Mouse (Mus musculus) myocyte (in vitro differentiated cells): ENCODE measurements around the gene Ndufb2.

Experiments used
- CEBPB ChIP-seq: IDR thresholded peaks from 2 replicates; pipeline ENCODE4 v1.6.1; 2011; ENCODE audit warnings: mild to moderate bottlenecking, moderate library complexity; ENCODE audit not compliant: poor library complexity, insufficient read depth, severe bottlenecking
- E2F4 ChIP-seq: IDR thresholded peaks from one replicate; pipeline ENCODE4 v1.6.1; 2011; ENCODE audit warnings: mild to moderate bottlenecking, control low read depth, moderate library complexity; ENCODE audit not compliant: insufficient read depth
- MAX ChIP-seq: IDR thresholded peaks from one replicate; pipeline ENCODE4 v1.6.1; 2011; ENCODE audit warnings: low read depth, mild to moderate bottlenecking, control low read depth
- MYOD1 ChIP-seq, 3 experiments: IDR thresholded peaks; one replicate each; pipeline ENCODE4 v1.6.1; 2011; ENCODE audit warnings: control low read depth in 2 of 3, low read depth in 2 of 3, mild to moderate bottlenecking in 2 of 3, moderate library complexity in 1 of 3; ENCODE audit not compliant: insufficient read length in 2 of 3, control insufficient read depth in 1 of 3
- MYOG ChIP-seq, 3 experiments: IDR thresholded peaks; one replicate each; pipeline ENCODE4 v1.6.1; 2011; ENCODE audit warnings: control low read depth in 2 of 3, low read depth in 2 of 3, mild to moderate bottlenecking in 2 of 3; ENCODE audit not compliant: insufficient read length in 2 of 3, control insufficient read depth in 1 of 3, insufficient read depth in 1 of 3
- POLR2A ChIP-seq: IDR thresholded peaks from one replicate; pipeline ENCODE4 v1.6.1; 2011; ENCODE audit warnings: low read depth, mild to moderate bottlenecking, control low read depth, moderate library complexity; ENCODE audit not compliant: insufficient read length
- POLR2AphosphoS2 ChIP-seq: IDR thresholded peaks from one replicate; pipeline ENCODE4 v1.6.1; 2011; ENCODE audit warnings: low read depth, control low read depth; ENCODE audit not compliant: insufficient read length
- SRF ChIP-seq: IDR thresholded peaks from one replicate; pipeline ENCODE4 v1.6.1; 2011; ENCODE audit warnings: low read depth; ENCODE audit not compliant: control insufficient read depth, insufficient read length
- TCF12 ChIP-seq: IDR thresholded peaks from one replicate; pipeline ENCODE4 v1.6.1; 2011; ENCODE audit warnings: mild to moderate bottlenecking, control low read depth; ENCODE audit not compliant: poor library complexity, insufficient read depth, severe bottlenecking
- TCF3 ChIP-seq: IDR thresholded peaks from one replicate; pipeline ENCODE4 v1.6.1; 2011; ENCODE audit warnings: low read depth, control low read depth; ENCODE audit not compliant: insufficient read length
- USF1 ChIP-seq: IDR thresholded peaks from one replicate; pipeline ENCODE4 v1.6.1; 2011; ENCODE audit warnings: low read depth, mild to moderate bottlenecking, control low read depth, moderate library complexity

DNA sequence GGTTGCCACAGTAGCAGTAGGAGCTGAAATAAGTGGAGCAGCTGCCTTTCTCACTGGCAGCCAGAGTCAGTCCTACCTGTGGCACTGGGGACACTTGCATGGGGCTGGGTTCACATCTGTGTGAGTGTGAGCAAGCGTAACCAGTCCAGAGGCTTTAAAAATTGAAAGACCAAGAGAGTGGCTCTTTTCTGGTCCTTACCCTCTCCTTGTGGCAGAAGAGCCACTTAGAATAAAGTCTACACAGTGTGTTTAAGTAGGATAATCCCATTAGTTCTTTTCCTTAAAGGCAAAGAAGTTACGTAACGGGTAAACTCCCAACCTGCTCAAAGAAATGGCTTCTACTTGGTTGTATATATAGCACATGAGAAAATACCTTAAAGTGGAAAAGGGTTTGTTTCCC, 8.5 kb downstream of the Ndufb2 start:
- no peak for TF ChIP-seq SRF
- no peak for TF ChIP-seq POLR2A
- TF ChIP-seq POLR2AphosphoS2 = no peak
- TF ChIP-seq USF1 = no peak
- no peak for TF ChIP-seq MYOG (IDR thresholded peaks at IDR 0.05; ENCODE audit: control insufficient read depth in 1 of 3, insufficient read depth in 1 of 3, insufficient read length in 2 of 3, low read depth in 2 of 3)
- no peak for TF ChIP-seq TCF3
- no peak for TF ChIP-seq MYOD1 (IDR thresholded peaks at IDR 0.05; ENCODE audit: control insufficient read depth in 1 of 3, insufficient read length in 2 of 3, low read depth in 2 of 3)
- no peak for TF ChIP-seq MAX
- no peak for TF ChIP-seq E2F4
- TF ChIP-seq TCF12 = no peak
- no peak for TF ChIP-seq CEBPB
